Mouse (Mus musculus): ENCODE measurements around the gene Setd3. TPM values are rescaled to one million over a fixed set of nuclear protein-coding genes. Genes with fewer than 3 reads are reported as not detected.
A peak's percentile ranks its signal among the peaks of the same experiment; 100 is the strongest.

The Setd3 gene
- polyA plus RNA-seq, 1 experiment from 2014 or later, result 35.6 TPM

DNA sequence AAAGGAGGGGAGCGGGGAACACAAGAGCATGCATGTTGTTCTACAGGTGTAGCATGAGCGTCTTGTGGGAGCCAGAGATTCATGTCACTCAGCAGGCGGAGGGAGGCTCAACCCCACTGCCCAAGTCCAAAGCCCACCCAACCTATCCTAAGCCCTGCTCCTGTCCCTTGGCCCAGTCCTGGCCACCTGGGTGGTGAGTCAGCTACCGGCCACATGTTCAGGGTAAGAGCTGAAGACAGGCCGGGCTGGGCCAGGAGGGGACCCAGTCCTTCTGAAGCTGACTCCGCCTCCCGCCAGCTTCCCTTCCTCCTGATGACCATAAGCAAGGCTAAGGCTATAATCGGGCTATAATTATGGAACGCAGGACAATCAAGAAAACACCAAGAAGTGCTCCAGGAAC is 29.1 kb upstream of the Setd3 start:
- no peak for ATAC-seq
- no peak overlapping the region for H3K4me3 ChIP-seq (ENCODE audit: low read depth, low read length)
- 89% methylated on average over 9 of the region's 9 CpGs for WGBS (ENCODE audit: insufficient replicate concordance)
- H3K27ac ChIP-seq (ENCODE audit: low read depth), result no peak overlapping the region
- no peak for DNase-seq
- no peak for TF ChIP-seq EP300 (IDR thresholded peaks at IDR 0.05; ENCODE audit: low read depth)
- no peak for TF ChIP-seq CTCF (IDR thresholded peaks at IDR 0.05; ENCODE audit: low read depth)
- H3K36me3 ChIP-seq (replicated peaks; ENCODE audit: insufficient read depth, low read length), result peaks cover 4% of the 10 kb centered on the region; the same call in 1 of the 2 replicates
- H3K4me2 ChIP-seq (ENCODE audit: low read depth, low read length), result no peak overlapping the region
- H3K9me3 ChIP-seq (ENCODE audit: low read length), result no peaks in the 10 kb centered on the region
- 0 out of 2 replicates have a peak, but pooled peaks cover 2% of the 10 kb centered on the region for H3K4me1 ChIP-seq (ENCODE audit: insufficient read depth)
- H3K9ac ChIP-seq (replicated peaks), result no peak overlapping the region
- H3K27me3 ChIP-seq (ENCODE audit: insufficient read depth, low read length), result no peaks in the 10 kb centered on the region

GRCm38 (mm10) chr12:108206641-108207040 is 27.5 kb upstream of the Setd3 start:
- peak; percentile 86 for DNase-seq
- peak; percentile 49; the same call in 1 of the 2 replicates for ATAC-seq
- Histone ChIP-seq H3K4me2 (ENCODE audit: low read depth, low read length) (no peak overlapping the region), H3K9ac (replicated peaks) (no peak overlapping the region), H3K27me3 (ENCODE audit: insufficient read depth, low read length) (no peaks in the 10 kb centered on the region), H3K4me3 (ENCODE audit: low read depth, low read length) (no peak overlapping the region), H3K9me3 (ENCODE audit: low read length) (no peaks in the 10 kb centered on the region), H3K36me3 (replicated peaks; ENCODE audit: insufficient read depth, low read length) (peaks cover 17% of the 10 kb centered on the region), H3K27ac (ENCODE audit: low read depth) (no peak overlapping the region), H3K4me1 (ENCODE audit: insufficient read depth) (no peaks in the 10 kb centered on the region)
- WGBS (ENCODE audit: insufficient replicate concordance), result 11% methylated on average over 5 of the region's 5 CpGs
- TF ChIP-seq EP300 (IDR thresholded peaks at IDR 0.05; ENCODE audit: low read depth), result no peak
- TF ChIP-seq CTCF (IDR thresholded peaks at IDR 0.05; ENCODE audit: low read depth), result peak; percentile 91

GRCm38 (mm10) chr12:108204978-108205377 is 25.9 kb upstream of the Setd3 start:
- no peak overlapping the region for H3K4me3 ChIP-seq (ENCODE audit: low read depth, low read length)
- no peak overlapping the region for H3K4me2 ChIP-seq (ENCODE audit: low read depth, low read length)
- no peaks in the 10 kb centered on the region for H3K9me3 ChIP-seq (ENCODE audit: low read length)
- no peaks in the 10 kb centered on the region for H3K27me3 ChIP-seq (ENCODE audit: insufficient read depth, low read length)
- 86% methylated on average over 5 of the region's 12 CpGs for WGBS (ENCODE audit: insufficient replicate concordance)
- no peak overlapping the region for H3K9ac ChIP-seq (replicated peaks)
- no peaks in the 10 kb centered on the region for H3K4me1 ChIP-seq (ENCODE audit: insufficient read depth)
- ATAC-seq (no peak), DNase-seq (peak; percentile 17)
- peaks cover 33% of the 10 kb centered on the region for H3K36me3 ChIP-seq (replicated peaks; ENCODE audit: insufficient read depth, low read length)
- H3K27ac ChIP-seq (ENCODE audit: low read depth), result no peak overlapping the region
- no peak for TF ChIP-seq EP300 (IDR thresholded peaks at IDR 0.05; ENCODE audit: low read depth)
- no peak for TF ChIP-seq CTCF (IDR thresholded peaks at IDR 0.05; ENCODE audit: low read depth)

DNA sequence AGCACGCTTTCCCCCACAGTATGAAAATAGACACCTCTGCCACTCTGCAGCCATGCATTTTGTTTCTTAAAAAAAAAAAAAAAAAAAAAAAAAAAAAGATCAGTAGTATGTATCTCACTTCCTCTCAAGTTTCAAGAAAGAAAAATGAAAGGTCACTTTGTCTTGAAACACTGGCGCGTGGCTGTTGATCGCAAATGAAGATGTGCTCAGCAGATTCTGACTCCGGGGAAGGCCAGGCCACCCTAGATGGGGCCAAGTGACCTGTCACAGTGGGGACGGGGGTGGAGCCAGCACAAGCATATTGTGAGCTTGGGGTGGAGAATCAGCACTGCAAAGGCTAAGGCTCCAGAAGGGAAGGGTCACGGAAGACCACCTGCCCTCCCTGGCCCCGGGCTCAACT is 24.8 kb upstream of the Setd3 start:
- H3K4me1 ChIP-seq (ENCODE audit: insufficient read depth), result no peaks in the 10 kb centered on the region
- H3K27ac ChIP-seq (ENCODE audit: low read depth), result no peak overlapping the region
- TF ChIP-seq CTCF (IDR thresholded peaks at IDR 0.05; ENCODE audit: low read depth), result no peak
- H3K36me3 ChIP-seq (replicated peaks; ENCODE audit: insufficient read depth, low read length), result peaks cover 42% of the 10 kb centered on the region
- no peaks in the 10 kb centered on the region for H3K27me3 ChIP-seq (ENCODE audit: insufficient read depth, low read length)
- H3K9ac ChIP-seq (replicated peaks), result no peak overlapping the region
- H3K4me3 ChIP-seq (ENCODE audit: low read depth, low read length), result no peak overlapping the region
- H3K4me2 ChIP-seq (ENCODE audit: low read depth, low read length), result no peak overlapping the region
- ATAC-seq (no peak), DNase-seq (peak; percentile 17)
- 83% methylated on average over 8 of the region's 8 CpGs for WGBS (ENCODE audit: insufficient replicate concordance)
- no peaks in the 10 kb centered on the region for H3K9me3 ChIP-seq (ENCODE audit: low read length)

- 86% methylated on average over 1 of the region's 1 CpGs for WGBS (ENCODE audit: insufficient replicate concordance)
These were observed 21.0 kb upstream of the Setd3 start for GRCm38 (mm10) chr12:108200094-108200493.

DNA sequence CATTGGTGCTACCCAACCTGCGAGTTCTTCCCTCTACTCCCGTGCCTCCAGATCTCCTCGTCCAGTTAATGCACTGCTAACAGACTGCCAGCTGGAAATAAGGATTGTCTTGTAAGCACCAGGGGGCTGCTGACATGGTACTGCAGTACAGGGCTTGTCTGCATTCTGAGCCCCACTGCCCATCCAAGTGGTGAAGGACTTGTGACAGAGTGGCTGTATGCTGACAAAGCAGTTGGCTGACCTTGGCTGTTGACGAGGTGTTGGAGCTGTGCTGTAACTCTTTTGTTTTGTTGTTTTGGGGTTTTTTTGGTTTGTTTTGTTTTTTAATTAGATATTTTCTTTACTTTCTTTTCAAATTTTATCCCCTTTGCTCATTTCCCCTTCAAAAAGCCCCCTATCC is 19.3 kb upstream of the Setd3 start:
- peaks cover 90% of the 10 kb centered on the region for H3K36me3 ChIP-seq (replicated peaks; ENCODE audit: insufficient read depth, low read length)
- WGBS (ENCODE audit: insufficient replicate concordance), result 87% methylated on average over 4 of the region's 4 CpGs

More at GRCm38 (mm10) chr12:108200094-108200493, 21.0 kb upstream of the Setd3 start:
- Histone ChIP-seq H3K27ac (ENCODE audit: low read depth) (no peak overlapping the region), H3K4me3 (ENCODE audit: low read depth, low read length) (no peak overlapping the region), H3K9ac (replicated peaks) (no peak overlapping the region), H3K27me3 (ENCODE audit: insufficient read depth, low read length) (no peaks in the 10 kb centered on the region), H3K4me2 (ENCODE audit: low read depth, low read length) (no peak overlapping the region), H3K4me1 (ENCODE audit: insufficient read depth) (no peaks in the 10 kb centered on the region), H3K36me3 (replicated peaks; ENCODE audit: insufficient read depth, low read length) (peaks cover 78% of the 10 kb centered on the region), H3K9me3 (ENCODE audit: low read length) (no peaks in the 10 kb centered on the region)
- DNase-seq, result no peak
- ATAC-seq, result no peak
- TF ChIP-seq CTCF (IDR thresholded peaks at IDR 0.05; ENCODE audit: low read depth) (no peak), EP300 (IDR thresholded peaks at IDR 0.05; ENCODE audit: low read depth) (no peak)

DNA sequence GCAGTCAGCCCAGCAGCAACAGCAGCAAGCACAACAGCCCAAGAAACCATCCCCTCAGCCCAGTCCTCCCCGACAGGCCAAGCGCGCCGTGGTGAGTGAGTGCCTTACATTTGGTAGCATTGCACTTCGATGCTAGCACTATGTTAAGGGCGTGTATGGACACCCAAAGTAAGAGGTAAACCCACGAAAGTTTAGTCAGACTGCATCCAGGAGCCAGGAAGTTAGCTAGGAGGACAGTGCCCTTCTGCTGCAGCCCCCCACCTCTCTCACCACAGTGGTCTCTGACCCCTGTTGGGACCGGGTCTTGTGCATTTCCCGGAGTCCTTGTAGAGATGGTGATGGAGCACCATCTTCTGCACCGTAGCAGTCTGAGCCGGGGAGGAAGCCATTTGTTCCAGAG is 16.6 kb upstream of the Setd3 start:
- Histone ChIP-seq H3K4me3 (ENCODE audit: low read depth, low read length) (no peak overlapping the region), H3K27me3 (ENCODE audit: insufficient read depth, low read length) (no peaks in the 10 kb centered on the region), H3K4me2 (ENCODE audit: low read depth, low read length) (no peak overlapping the region), H3K9me3 (ENCODE audit: low read length) (no peaks in the 10 kb centered on the region), H3K36me3 (replicated peaks; ENCODE audit: insufficient read depth, low read length) (peaks cover 84% of the 10 kb centered on the region), H3K27ac (ENCODE audit: low read depth) (no peak overlapping the region), H3K9ac (replicated peaks) (no peak overlapping the region), H3K4me1 (ENCODE audit: insufficient read depth) (no peaks in the 10 kb centered on the region)
- ATAC-seq (no peak), DNase-seq (peak; percentile 10)
- no peak for TF ChIP-seq EP300 (IDR thresholded peaks at IDR 0.05; ENCODE audit: low read depth)
- no peak for TF ChIP-seq CTCF (IDR thresholded peaks at IDR 0.05; ENCODE audit: low read depth)
- 90% methylated on average over 11 of the region's 11 CpGs for WGBS (ENCODE audit: insufficient replicate concordance)

More for the DNA sequence above, 19.3 kb upstream of the Setd3 start:
- no peak overlapping the region for H3K9ac ChIP-seq (replicated peaks)
- H3K27ac ChIP-seq (ENCODE audit: low read depth), result no peak overlapping the region
- H3K4me3 ChIP-seq (ENCODE audit: low read depth, low read length), result no peak overlapping the region
- DNase-seq, result no peak
- no peak overlapping the region for H3K4me2 ChIP-seq (ENCODE audit: low read depth, low read length)
- H3K27me3 ChIP-seq (ENCODE audit: insufficient read depth, low read length), result no peaks in the 10 kb centered on the region
- no peaks in the 10 kb centered on the region for H3K4me1 ChIP-seq (ENCODE audit: insufficient read depth)
- TF ChIP-seq CTCF (IDR thresholded peaks at IDR 0.05; ENCODE audit: low read depth) (no peak), EP300 (IDR thresholded peaks at IDR 0.05; ENCODE audit: low read depth) (no peak)
- no peak for ATAC-seq
- no peaks in the 10 kb centered on the region for H3K9me3 ChIP-seq (ENCODE audit: low read length)

All from liver, postnatal 0 days (tissue).